Mouse (Mus musculus) midbrain, embryonic 14.5 days (tissue): ENCODE measurements around the gene Stxbp6. TPM values are rescaled to one million over a fixed set of nuclear protein-coding genes. Genes with fewer than 3 reads are reported as not detected.

ENCODE experiments used
- ATAC-seq: fragments of 200-750 bp; cut with Nextera tagmentation; 2 replicates; pipeline ENCODE4 v1.8.0; 2017; ENCODE audit warnings: moderate number of reproducible peaks, moderate library complexity; ENCODE audit not compliant: low FRiP score, low TSS enrichment
- DNase-seq: peaks from one replicate; pipeline ENCODE4 v3.0.0-alpha.2; 2015
- H3K27ac ChIP-seq: fragments of 300-500 bp; sonication (generic); replicated peaks from 2 replicates; pipeline ENCODE4 v1.5.1; 2014; ENCODE audit warnings: mild to moderate bottlenecking, low read depth, low read length, moderate library complexity
- H3K27me3 ChIP-seq: fragments of 300-500 bp; sonication (generic); 2 replicates; pipeline ENCODE4 v1.6.1; 2014; ENCODE audit warnings: low read length, control low read depth, mixed read lengths; ENCODE audit not compliant: control insufficient read depth, insufficient read depth
- H3K36me3 ChIP-seq: fragments of 300-500 bp; sonication (generic); 2 replicates; pipeline ENCODE4 v1.6.1; 2014; ENCODE audit warnings: low read length, control low read depth; ENCODE audit not compliant: control insufficient read depth, insufficient read depth
- H3K4me1 ChIP-seq: fragments of 300-500 bp; sonication (generic); 2 replicates; pipeline ENCODE4 v1.6.1; 2014; ENCODE audit warnings: mild to moderate bottlenecking, antibody characterized with exemption, low read length, control low read depth; ENCODE audit not compliant: control insufficient read depth, insufficient read depth
- H3K4me2 ChIP-seq: fragments of 300-500 bp; sonication (generic); 2 replicates; pipeline ENCODE4 v1.6.1; 2014; ENCODE audit warnings: mild to moderate bottlenecking, low read length, moderate library complexity
- H3K4me3 ChIP-seq: fragments of 300-500 bp; sonication (generic); replicated peaks from 2 replicates; pipeline ENCODE4 v1.5.1; 2014; ENCODE audit warnings: low read depth, low read length
- H3K9ac ChIP-seq: fragments of 300-500 bp; sonication (generic); replicated peaks from 2 replicates; pipeline ENCODE4 v1.6.1; 2014; ENCODE audit warnings: mild to moderate bottlenecking, low read length, moderate library complexity
- H3K9me3 ChIP-seq: fragments of 300-500 bp; sonication (generic); 2 replicates; pipeline ENCODE4 v1.6.1; 2016; ENCODE audit warnings: low read length, control low read depth, mixed read lengths; ENCODE audit not compliant: control insufficient read depth
- WGBS: fragments of 180-500 bp; shearing (Covaris S2); extraction: QIAGEN DNeasy Blood & Tissue Kit; methylation state at CpG from one replicate; pipeline ENCODE4 v1.1.7; 2014; 5-methylcytosine and 5-hydroxymethylcytosine counted together
- polyA plus RNA-seq: library from polyadenylated mRNA; unstranded; fragments of >200 nt; fragmentation: Nextera tagmentation; extraction: Ambion mirVana; gene quantifications from 2 replicates; pipeline ENCODE4 v1.2.1, GENCODE M21; 2014

The Stxbp6 gene
- polyA plus RNA-seq, 1 experiment from 2014 or later, result 15.6 TPM

DNA sequence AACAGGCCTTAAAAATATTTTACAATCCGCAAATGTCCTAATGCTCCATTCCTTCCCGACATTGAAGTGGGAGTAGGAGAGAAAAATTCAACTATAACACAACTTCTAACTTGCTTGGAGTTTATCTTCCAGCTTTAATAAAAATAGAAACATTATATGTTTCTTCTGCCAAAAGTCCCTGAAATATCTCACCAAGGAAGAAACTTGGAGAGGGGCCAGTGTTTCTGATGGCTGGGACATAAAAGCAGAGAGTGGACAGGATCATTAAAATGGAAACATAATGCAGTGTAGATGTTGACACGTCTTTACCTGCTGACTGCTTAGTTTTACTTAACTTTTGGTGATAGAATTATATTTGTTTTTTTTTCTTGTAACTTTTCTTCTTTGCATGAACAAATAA is 99.2 kb downstream of the Stxbp6 start:
- no peak for DNase-seq
- no peak overlapping the region for H3K27ac ChIP-seq

GRCm38 (mm10) chr12:44971477-44971876 is 103.0 kb downstream of the Stxbp6 start:
- H3K4me3 ChIP-seq, result no peak overlapping the region
- DNase-seq (no peak), ATAC-seq (no peak)
- no peak overlapping the region for H3K9ac ChIP-seq
- H3K4me2 ChIP-seq, result no peak overlapping the region
- no peaks in the 10 kb centered on the region for H3K4me1 ChIP-seq
- H3K9me3 ChIP-seq, result no peaks in the 10 kb centered on the region
- 92% methylated on average over 2 of the region's 2 CpGs for WGBS
- H3K27ac ChIP-seq, result no peak overlapping the region
- H3K27me3 ChIP-seq, result no peaks in the 10 kb centered on the region
- H3K36me3 ChIP-seq, result no peaks in the 10 kb centered on the region

More for the DNA sequence above, 99.2 kb downstream of the Stxbp6 start:
- Histone ChIP-seq H3K4me3 (no peak overlapping the region), H3K27me3 (no peaks in the 10 kb centered on the region), H3K4me2 (no peak overlapping the region), H3K9ac (no peak overlapping the region), H3K4me1 (no peaks in the 10 kb centered on the region), H3K36me3 (no peaks in the 10 kb centered on the region), H3K9me3 (no peaks in the 10 kb centered on the region)
- ATAC-seq, result no peak
- WGBS, result 92% methylated on average over 3 of the region's 3 CpGs

DNA sequence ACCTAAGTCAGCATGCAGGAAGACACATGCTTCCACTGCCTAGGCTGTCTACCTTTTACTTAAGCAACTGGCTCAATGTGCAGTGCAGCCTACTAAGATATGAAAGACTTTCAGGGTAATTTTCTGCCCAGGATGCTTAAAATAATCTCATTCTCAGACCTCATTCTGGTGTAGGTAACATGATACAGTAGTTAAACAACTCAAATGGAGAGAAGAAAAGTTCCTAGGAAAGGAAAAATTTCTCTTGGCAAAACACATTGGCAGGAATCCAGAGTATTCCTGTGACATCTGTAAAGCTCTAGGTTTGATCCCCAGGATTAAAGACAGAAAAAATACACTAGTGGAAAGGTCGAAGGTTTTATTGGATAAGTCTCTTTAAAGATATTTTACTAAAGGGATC is 107.1 kb downstream of the Stxbp6 start:
- Histone ChIP-seq H3K4me1 (no peaks in the 10 kb centered on the region), H3K4me2 (no peak overlapping the region), H3K36me3 (no peaks in the 10 kb centered on the region), H3K4me3 (no peak overlapping the region), H3K9me3 (no peaks in the 10 kb centered on the region), H3K27ac (no peak overlapping the region), H3K27me3 (no peaks in the 10 kb centered on the region), H3K9ac (no peak overlapping the region)
- no peak for DNase-seq
- ATAC-seq, result no peak
- 93% methylated on average over 1 of the region's 1 CpGs for WGBS

GRCm38 (mm10) chr12:44957474-44957873 is 117.0 kb downstream of the Stxbp6 start:
- Histone ChIP-seq H3K9ac (no peak overlapping the region), H3K4me1 (no peaks in the 10 kb centered on the region), H3K27ac (no peak overlapping the region), H3K4me2 (no peak overlapping the region), H3K4me3 (no peak overlapping the region), H3K36me3 (no peaks in the 10 kb centered on the region), H3K27me3 (no peaks in the 10 kb centered on the region), H3K9me3 (no peaks in the 10 kb centered on the region)
- ATAC-seq (no peak), DNase-seq (no peak)
- 98% methylated on average over 3 of the region's 3 CpGs for WGBS

DNA sequence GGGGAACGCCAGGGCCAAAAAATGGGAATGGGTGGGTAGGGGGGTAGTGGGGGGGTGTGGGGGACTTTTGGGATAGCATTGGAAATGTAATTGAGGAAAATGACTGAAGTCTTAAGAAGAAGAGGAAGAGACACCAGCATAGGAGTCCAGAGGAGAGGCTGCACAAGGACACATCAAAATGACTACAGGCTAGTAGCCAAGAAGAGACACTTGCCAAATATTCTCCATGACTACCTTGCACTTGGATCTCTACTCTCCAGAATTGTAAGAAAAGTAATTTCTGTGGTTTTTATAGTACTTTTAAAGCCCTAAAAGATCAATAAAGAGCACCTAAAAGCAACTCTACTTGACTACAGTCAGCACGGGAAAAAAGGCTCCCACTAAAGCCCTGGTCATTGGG is 121.4 kb downstream of the Stxbp6 start:
- H3K4me2 ChIP-seq, result no peak overlapping the region
- H3K36me3 ChIP-seq, result no peaks in the 10 kb centered on the region
- no peak overlapping the region for H3K9ac ChIP-seq
- no peaks in the 10 kb centered on the region for H3K27me3 ChIP-seq
- no peak overlapping the region for H3K27ac ChIP-seq
- no peak for DNase-seq
- H3K4me3 ChIP-seq, result no peak overlapping the region
- no peaks in the 10 kb centered on the region for H3K4me1 ChIP-seq
- H3K9me3 ChIP-seq, result no peaks in the 10 kb centered on the region
- ATAC-seq, result no peak
- 92% methylated on average over 2 of the region's 2 CpGs for WGBS

DNA sequence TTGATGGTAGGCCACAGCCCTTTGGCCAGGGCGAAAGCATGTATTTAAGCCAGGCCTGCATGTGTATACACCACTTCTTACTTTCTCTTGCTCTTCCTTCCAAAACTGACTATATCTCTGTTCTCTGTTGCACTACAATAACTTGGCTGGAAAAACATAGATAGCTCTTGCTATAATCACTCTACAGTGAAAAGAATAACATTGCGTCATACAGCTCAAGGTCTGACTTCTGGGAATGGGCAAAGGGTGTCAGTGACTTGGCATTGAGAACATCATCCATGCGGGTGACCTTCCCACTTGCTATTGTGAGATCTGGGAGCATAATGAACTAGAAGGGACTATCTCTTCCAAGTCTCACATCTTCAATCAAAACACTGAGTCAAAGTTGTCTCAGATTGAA is 122.4 kb downstream of the Stxbp6 start:
- no peak for ATAC-seq
- Histone ChIP-seq H3K4me1 (no peaks in the 10 kb centered on the region), H3K27ac (no peak overlapping the region), H3K4me2 (no peak overlapping the region), H3K36me3 (no peaks in the 10 kb centered on the region), H3K9ac (no peak overlapping the region), H3K4me3 (no peak overlapping the region), H3K27me3 (no peaks in the 10 kb centered on the region), H3K9me3 (no peaks in the 10 kb centered on the region)
- no peak for DNase-seq
- 97% methylated on average over 3 of the region's 3 CpGs for WGBS

DNA sequence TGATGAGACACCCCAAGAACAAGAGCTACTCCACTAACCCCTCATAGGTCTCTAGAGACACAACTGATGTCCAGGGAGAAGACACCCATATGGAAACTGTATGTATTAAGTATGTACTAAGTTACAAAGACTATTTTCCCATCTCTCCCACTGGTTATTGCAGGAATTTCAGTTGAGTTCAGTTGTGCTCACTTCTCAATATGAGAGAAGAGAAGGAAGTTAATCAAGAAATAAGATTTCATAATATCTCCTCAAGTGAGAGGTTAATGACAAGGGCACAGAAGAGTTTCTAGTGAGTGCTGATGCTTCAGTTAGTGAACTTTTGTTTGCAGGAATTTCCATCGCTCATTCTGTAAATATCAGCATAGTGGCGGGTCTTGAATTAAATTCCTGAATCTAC is 124.0 kb downstream of the Stxbp6 start:
- 88% methylated on average over 2 of the region's 2 CpGs for WGBS
- no peaks in the 10 kb centered on the region for H3K36me3 ChIP-seq
- H3K4me1 ChIP-seq, result no peaks in the 10 kb centered on the region
- DNase-seq (no peak), ATAC-seq (no peak)
- H3K4me2 ChIP-seq, result no peak overlapping the region
- H3K4me3 ChIP-seq, result no peak overlapping the region
- no peaks in the 10 kb centered on the region for H3K9me3 ChIP-seq
- H3K27me3 ChIP-seq, result no peaks in the 10 kb centered on the region
- no peak overlapping the region for H3K9ac ChIP-seq
- H3K27ac ChIP-seq, result no peak overlapping the region

- H3K4me1 ChIP-seq, result no peaks in the 10 kb centered on the region
- H3K4me2 ChIP-seq, result no peak overlapping the region
- no peaks in the 10 kb centered on the region for H3K27me3 ChIP-seq
- no peak overlapping the region for H3K4me3 ChIP-seq
- WGBS, result 90% methylated on average over 5 of the region's 5 CpGs
- ATAC-seq (no peak), DNase-seq (no peak)
- H3K27ac ChIP-seq, result no peak overlapping the region
- H3K9me3 ChIP-seq, result no peaks in the 10 kb centered on the region
- no peaks in the 10 kb centered on the region for H3K36me3 ChIP-seq
- H3K9ac ChIP-seq, result no peak overlapping the region
Observed at GRCm38 (mm10) chr12:44947823-44948222, 126.7 kb downstream of the Stxbp6 start.

GRCm38 (mm10) chr12:44940325-44940724 is 134.2 kb downstream of the Stxbp6 start:
- no peak for ATAC-seq
- Histone ChIP-seq H3K27me3 (no peaks in the 10 kb centered on the region), H3K36me3 (no peaks in the 10 kb centered on the region), H3K27ac (no peak overlapping the region), H3K4me3 (no peak overlapping the region), H3K4me2 (no peak overlapping the region), H3K4me1 (no peaks in the 10 kb centered on the region), H3K9me3 (no peaks in the 10 kb centered on the region), H3K9ac (no peak overlapping the region)
- 89% methylated on average over 4 of the region's 4 CpGs for WGBS
- DNase-seq, result no peak
